Mouse (Mus musculus) ES-E14 (cell line): Measurements from ENCODE around the gene Sla2. TPM values are rescaled to one million over a fixed set of nuclear protein-coding genes. Genes with fewer than 3 reads are reported as not detected.

Experiments used
- total RNA-seq: library from RNA; depleted of rRNA; stranded (reverse); fragments of 300-350 nt; gene quantifications from 2 replicates; pipeline ENCODE4 v1.2.3, GENCODE M21; 2012; rRNA removed

Sla2 gene
- total RNA-seq, 1 experiment = 5.3 TPM

Other genes with a start within 250 kb of the Sla2 start
- 30.7 and 77.7 TPM in 2 replicates for gene Myl9, start 111.8 kb downstream of the Sla2 start, total RNA-seq
- gene Tgif2, start 47.2 kb downstream of the Sla2 start, total RNA-seq = 32.2 and 35.5 TPM in 2 replicates
- 0.89 and 1.2 TPM in 2 replicates for gene 4930518I15Rik, start 29.2 kb downstream of the Sla2 start, total RNA-seq
- 216 and 219 TPM in 2 replicates for gene Rab5if, start 24.1 kb downstream of the Sla2 start, total RNA-seq
- 8.3 and 13.1 TPM in 2 replicates for gene Ndrg3, start 104.9 kb upstream of the Sla2 start, total RNA-seq
- 25.2 and 27.9 TPM in 2 replicates for gene Dsn1, start 120.0 kb upstream of the Sla2 start, total RNA-seq
- gene Soga1, start 192.1 kb upstream of the Sla2 start, total RNA-seq = 11.8 and 12.8 TPM in 2 replicates
- gene Tldc2, start 199.9 kb upstream of the Sla2 start, total RNA-seq = not detected in 2 replicates
- 23.5 and 25.7 TPM in 2 replicates for gene Samhd1, start 248.1 kb upstream of the Sla2 start, total RNA-seq